Mouse (Mus musculus) heart, embryonic 14.5 days (tissue): ENCODE results near the gene Heatr5a. TPM values are rescaled to one million over a fixed set of nuclear protein-coding genes. Genes with fewer than 3 reads are reported as not detected.

Source experiments
- ATAC-seq: fragments of 200-750 bp; cut with Nextera tagmentation; 2 replicates; pipeline ENCODE4 v1.8.0; 2017; ENCODE audit warnings: low read depth, moderate TSS enrichment; ENCODE audit not compliant: insufficient number of reproducible peaks, insufficient read depth, low FRiP score
- H3K27ac ChIP-seq, 2 experiments: fragments of 200-500 bp in 1 of 2; fragments of 300-500 bp in 1 of 2; sonication (generic) in 1 of 2; replicated peaks in 1 of 2; 2 replicates each; pipeline ENCODE4 v1.5.1; 2012 to 2014; ENCODE audit warnings: low read depth in 2 of 2, low read length in 2 of 2, control low read depth in 1 of 2, mild to moderate bottlenecking in 1 of 2, mixed read lengths in 1 of 2; ENCODE audit not compliant: control insufficient read depth in 1 of 2, insufficient read depth in 1 of 2
- H3K27me3 ChIP-seq: fragments of 300-500 bp; sonication (generic); 2 replicates; pipeline ENCODE4 v1.6.1; 2014; ENCODE audit warnings: mild to moderate bottlenecking, low read length, control low read depth; ENCODE audit not compliant: control insufficient read depth, insufficient read depth
- H3K36me3 ChIP-seq: fragments of 300-500 bp; sonication (generic); 2 replicates; pipeline ENCODE4 v1.6.1; 2014; ENCODE audit warnings: mild to moderate bottlenecking, control low read depth, low read length, mixed read lengths; ENCODE audit not compliant: control insufficient read depth, insufficient read depth
- H3K4me1 ChIP-seq, 2 experiments: fragments of 200-500 bp in 1 of 2; fragments of 300-500 bp in 1 of 2; sonication (generic) in 1 of 2; 2 replicates each; pipeline ENCODE4 v1.6.1; 2012 to 2014; ENCODE audit warnings: low read length in 2 of 2, control low read depth in 1 of 2, mixed read lengths in 1 of 2; ENCODE audit not compliant: control insufficient read depth in 2 of 2, insufficient read depth in 2 of 2
- H3K4me2 ChIP-seq: fragments of 300-500 bp; sonication (generic); 2 replicates; pipeline ENCODE4 v1.6.1; 2014; ENCODE audit warnings: mild to moderate bottlenecking, low read length
- H3K4me3 ChIP-seq, 2 experiments: fragments of 200-500 bp in 1 of 2; fragments of 300-500 bp in 1 of 2; sonication (generic) in 1 of 2; 2 replicates each; pipeline ENCODE4 v1.5.1; 2012 to 2014; ENCODE audit warnings: low read length in 2 of 2, mild to moderate bottlenecking in 2 of 2, control low read depth in 1 of 2, low read depth in 1 of 2, moderate library complexity in 1 of 2; ENCODE audit not compliant: control insufficient read depth in 1 of 2, insufficient read depth in 1 of 2
- H3K9ac ChIP-seq: fragments of 300-500 bp; sonication (generic); 2 replicates; pipeline ENCODE4 v1.6.1; 2014; ENCODE audit warnings: mild to moderate bottlenecking, low read length
- H3K9me3 ChIP-seq: fragments of 300-500 bp; sonication (generic); 2 replicates; pipeline ENCODE4 v1.6.1; 2016; ENCODE audit warnings: low read length, control low read depth; ENCODE audit not compliant: control insufficient read depth
- WGBS: fragments of 180-500 bp; shearing (Covaris S2); extraction: QIAGEN DNeasy Blood & Tissue Kit; methylation state at CpG from one replicate; pipeline ENCODE4 v1.1.7; 2014; 5-methylcytosine and 5-hydroxymethylcytosine counted together
- polyA plus RNA-seq: library from polyadenylated mRNA; unstranded; fragments of >200 nt; fragmentation: Nextera tagmentation; extraction: Ambion mirVana; gene quantifications from 2 replicates; pipeline ENCODE4 v1.2.1, GENCODE M21; 2014

The Heatr5a gene
- polyA plus RNA-seq, 1 experiment from 2014 or later: 10.3 TPM

- H3K27me3 ChIP-seq: no peaks in the 10 kb centered on the region
- 73% methylated on average over 6 of the region's 6 CpGs for WGBS
- no peak overlapping the region for H3K9ac ChIP-seq
- no peak for ATAC-seq
- no peak overlapping the region for H3K4me2 ChIP-seq
- H3K9me3 ChIP-seq: no peaks in the 10 kb centered on the region
- H3K4me3 ChIP-seq: no peak overlapping the region
- H3K4me1 ChIP-seq: peaks cover 3 to 6% of the 10 kb centered on the region in 2 experiments; a peak in 1 of 4 replicates
- peak overlapping the region; percentile 34 to 39; a peak in 2 of 4 replicates for H3K27ac ChIP-seq
- H3K36me3 ChIP-seq: peaks cover 66% of the 10 kb centered on the region
Measured at GRCm38 (mm10) chr12:51882606-51883296, 88.4 kb downstream of the Heatr5a start.

DNA sequence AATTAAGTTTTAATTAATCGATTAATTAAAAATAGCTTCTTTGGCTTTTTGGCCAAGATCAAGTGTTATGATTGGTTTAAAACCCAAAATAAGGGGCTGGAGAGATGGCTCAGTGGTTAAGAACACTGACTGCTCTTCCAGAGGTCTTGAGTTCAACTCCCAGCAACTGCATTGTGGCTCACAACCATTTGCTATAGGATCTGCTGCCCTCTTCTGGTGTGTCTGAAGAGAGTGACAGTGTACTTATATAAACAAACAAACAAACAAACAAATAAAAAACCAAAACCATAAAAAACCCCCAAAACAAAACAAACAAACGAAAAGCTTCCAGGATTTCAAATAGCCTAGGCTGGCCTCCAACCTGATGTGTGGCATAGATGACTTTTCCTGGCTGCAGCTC lies 89.3 kb downstream of the Heatr5a start:
- ATAC-seq: no peak
- H3K4me2 ChIP-seq: no peak overlapping the region
- H3K4me1 ChIP-seq: peaks cover 3 to 6% of the 10 kb centered on the region in 2 experiments; a peak in 1 of 4 replicates
- no peaks in the 10 kb centered on the region for H3K27me3 ChIP-seq
- H3K4me3 ChIP-seq: no peak overlapping the region
- no peak overlapping the region for H3K9ac ChIP-seq
- H3K9me3 ChIP-seq: no peaks in the 10 kb centered on the region
- no peak overlapping the region for H3K27ac ChIP-seq
- H3K36me3 ChIP-seq: peaks cover 66% of the 10 kb centered on the region
- WGBS: 94% methylated on average over 2 of the region's 2 CpGs

- 49% methylated on average over 11 of the region's 11 CpGs for WGBS
- Histone ChIP-seq H3K36me3 (peaks cover 22% of the 10 kb centered on the region), H3K9me3 (no peaks in the 10 kb centered on the region), H3K4me1 (peaks cover 0 to 2% of the 10 kb centered on the region in 2 experiments; a peak in 2 of 4 replicates), H3K4me2 (no peak overlapping the region), H3K27me3 (no peaks in the 10 kb centered on the region), H3K9ac (no peak overlapping the region), H3K27ac (no peak overlapping the region), H3K4me3 (no peak overlapping the region)
- ATAC-seq: no peak
Measured at GRCm38 (mm10) chr12:51871446-51872144, 99.5 kb downstream of the Heatr5a start.

- WGBS: 63% methylated on average over 3 of the region's 3 CpGs
Measured at GRCm38 (mm10) chr12:51869511-51869910, 101.6 kb downstream of the Heatr5a start.

GRCm38 (mm10) chr12:51867076-51867475 lies 104.0 kb downstream of the Heatr5a start:
- Histone ChIP-seq H3K27me3 (no peaks in the 10 kb centered on the region), H3K4me3 (no peak overlapping the region), H3K27ac (no peak overlapping the region), H3K4me2 (no peak overlapping the region), H3K9me3 (no peaks in the 10 kb centered on the region), H3K4me1 (peaks cover 4 to 5% of the 10 kb centered on the region in 2 experiments; a peak in 3 of 4 replicates), H3K36me3 (no peaks in the 10 kb centered on the region), H3K9ac (no peak overlapping the region)
- WGBS: 81% methylated on average over 8 of the region's 8 CpGs
- ATAC-seq: no peak

More at GRCm38 (mm10) chr12:51869511-51869910, 101.6 kb downstream of the Heatr5a start:
- ATAC-seq: no peak
- Histone ChIP-seq H3K4me1 (peaks cover 4 to 5% of the 10 kb centered on the region in 2 experiments; a peak in 3 of 4 replicates), H3K27me3 (no peaks in the 10 kb centered on the region), H3K9me3 (no peaks in the 10 kb centered on the region), H3K4me2 (no peak overlapping the region), H3K36me3 (peaks cover 10% of the 10 kb centered on the region), H3K9ac (no peak overlapping the region), H3K4me3 (no peak overlapping the region), H3K27ac (no peak overlapping the region)

- no peak overlapping the region for H3K27ac ChIP-seq
- H3K4me1 ChIP-seq: peaks cover 2 to 5% of the 10 kb centered on the region in 2 experiments; a peak in 2 of 4 replicates
- no peaks in the 10 kb centered on the region for H3K27me3 ChIP-seq
- no peak overlapping the region for H3K4me2 ChIP-seq
- WGBS: 72% methylated on average over 13 of the region's 13 CpGs
- no peaks in the 10 kb centered on the region for H3K9me3 ChIP-seq
- no peak overlapping the region for H3K9ac ChIP-seq
- H3K4me3 ChIP-seq: no peak overlapping the region
- no peak for ATAC-seq
- no peaks in the 10 kb centered on the region for H3K36me3 ChIP-seq
Measured at GRCm38 (mm10) chr12:51866226-51866910, 104.8 kb downstream of the Heatr5a start.

DNA sequence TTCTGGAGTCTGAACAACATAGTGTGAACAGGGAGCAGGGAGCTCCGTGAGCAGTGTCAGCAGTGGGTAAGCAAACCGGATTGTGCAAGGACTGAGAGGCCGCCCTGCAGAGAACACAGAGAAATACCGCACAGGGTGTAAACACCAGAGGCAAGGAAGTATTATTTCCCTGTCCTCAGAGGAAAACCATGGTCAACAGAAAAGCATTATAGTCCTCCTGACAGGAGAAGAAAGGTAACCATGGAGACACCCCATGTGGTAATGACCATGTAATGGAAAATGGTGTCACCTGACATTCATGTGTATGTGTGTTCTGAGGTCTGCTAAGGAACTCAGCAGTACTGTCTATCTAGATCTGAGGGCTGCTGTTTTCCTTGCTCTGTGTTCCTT lies 105.3 kb downstream of the Heatr5a start:
- Histone ChIP-seq H3K4me2 (no peak overlapping the region), H3K9me3 (no peaks in the 10 kb centered on the region), H3K9ac (no peak overlapping the region), H3K27me3 (no peaks in the 10 kb centered on the region), H3K4me1 (peaks cover 2 to 5% of the 10 kb centered on the region in 2 experiments; a peak in 2 of 4 replicates), H3K36me3 (no peaks in the 10 kb centered on the region), H3K4me3 (no peak overlapping the region), H3K27ac (no peak overlapping the region)
- no peak for ATAC-seq
- WGBS: 61% methylated on average over 4 of the region's 4 CpGs
